Mouse (Mus musculus): Measurements from ENCODE around the gene Rad51b.

The Rad51b gene

GRCm38 (mm10) chr12:79530275-79530902 lies 233.3 kb downstream of the Rad51b start:
- no peak for DNase-seq (ENCODE audit: low read depth)

DNA sequence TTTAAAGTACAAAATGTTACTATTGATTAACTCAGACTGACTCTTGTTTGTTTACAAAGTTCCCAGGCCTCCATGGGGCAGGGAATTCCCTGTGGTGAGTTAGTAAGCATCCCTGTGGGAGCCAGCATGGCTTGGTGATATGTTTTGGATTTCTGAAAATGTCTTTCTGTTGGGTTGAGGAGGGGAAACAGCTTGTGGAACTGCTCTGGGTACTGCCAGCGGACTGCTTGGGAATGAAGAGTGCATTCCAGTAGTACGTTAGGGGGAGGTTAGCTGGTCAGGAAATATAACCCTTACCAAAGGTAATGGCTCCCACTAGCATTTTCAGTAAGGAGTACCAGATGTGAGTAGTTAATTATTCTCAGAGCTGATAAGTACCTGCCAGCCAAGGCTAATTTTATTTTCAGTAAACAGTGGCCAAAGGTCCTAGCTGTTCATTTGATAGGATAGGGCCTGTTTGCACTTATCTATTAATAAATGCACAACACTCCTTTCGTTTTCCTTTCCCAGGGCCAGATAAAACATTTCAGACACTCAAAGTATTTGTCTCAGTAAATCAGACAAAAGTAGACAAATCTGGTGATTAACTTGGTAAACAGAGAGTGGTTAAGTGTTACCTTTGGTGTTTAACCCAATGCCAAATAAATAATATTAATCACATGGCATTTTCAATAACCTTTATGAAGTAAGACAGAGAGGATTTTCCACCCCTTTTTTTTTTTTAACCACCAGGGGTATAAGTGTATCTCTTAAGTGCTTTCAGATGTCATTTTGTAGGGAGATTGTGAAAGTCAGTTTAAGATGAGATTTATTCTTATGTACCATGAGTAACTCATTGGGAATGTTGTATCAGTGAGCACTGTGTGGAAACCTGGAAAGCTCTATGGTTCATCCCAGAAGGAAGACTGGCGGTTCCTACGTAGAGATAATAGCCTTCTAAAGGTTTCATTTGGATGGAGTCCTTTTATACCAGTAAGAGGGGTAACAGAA lies 235.0 kb downstream of the Rad51b start:
- DNase-seq (ENCODE audit: low read depth): no peak

GRCm38 (mm10) chr12:79534778-79535177 lies 237.7 kb downstream of the Rad51b start:
- no peak for DNase-seq (ENCODE audit: low read depth)

DNA sequence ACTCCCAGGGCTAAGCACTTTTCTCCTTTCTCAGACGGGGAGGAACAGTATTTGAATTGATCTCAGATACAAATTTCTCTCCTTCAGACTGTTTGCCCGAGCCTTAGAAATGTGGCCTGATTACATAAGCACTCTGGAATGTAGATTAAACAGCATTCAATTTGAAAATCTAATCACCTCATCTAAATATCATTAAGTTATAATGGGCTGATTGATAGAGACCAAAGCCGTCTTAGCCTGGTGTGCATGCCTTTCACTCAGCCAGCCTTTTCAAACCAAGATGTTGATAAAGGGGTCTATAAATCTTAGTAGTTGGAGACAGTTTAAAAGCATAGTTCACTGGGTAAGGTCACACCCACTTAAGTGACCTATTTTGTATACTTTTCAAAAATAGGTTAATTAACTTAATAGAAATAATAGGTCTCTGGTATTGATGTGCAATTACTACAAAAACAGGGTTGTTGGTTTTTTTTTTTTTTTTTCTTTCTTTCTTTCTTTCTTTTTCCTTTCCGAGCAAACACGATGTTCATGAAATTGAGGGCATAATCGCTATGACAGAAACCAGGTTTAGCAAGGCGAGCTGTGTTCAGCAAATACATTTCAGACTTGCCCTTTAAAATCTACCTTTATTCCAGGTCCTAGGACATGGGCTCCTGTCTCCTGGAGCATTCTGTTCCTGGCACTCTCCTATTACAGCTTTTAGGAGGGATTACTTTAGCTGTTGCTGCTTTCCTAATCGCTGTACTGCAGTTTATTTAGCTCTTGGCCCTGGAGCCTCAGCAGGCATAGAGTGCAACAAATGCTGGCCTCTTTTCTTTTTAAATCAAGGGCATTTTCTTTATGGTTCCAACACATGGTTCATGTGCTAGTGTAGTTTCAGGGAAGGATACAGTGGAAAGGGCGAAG lies 238.7 kb downstream of the Rad51b start:
- no peak for DNase-seq (ENCODE audit: low read depth)

DNA sequence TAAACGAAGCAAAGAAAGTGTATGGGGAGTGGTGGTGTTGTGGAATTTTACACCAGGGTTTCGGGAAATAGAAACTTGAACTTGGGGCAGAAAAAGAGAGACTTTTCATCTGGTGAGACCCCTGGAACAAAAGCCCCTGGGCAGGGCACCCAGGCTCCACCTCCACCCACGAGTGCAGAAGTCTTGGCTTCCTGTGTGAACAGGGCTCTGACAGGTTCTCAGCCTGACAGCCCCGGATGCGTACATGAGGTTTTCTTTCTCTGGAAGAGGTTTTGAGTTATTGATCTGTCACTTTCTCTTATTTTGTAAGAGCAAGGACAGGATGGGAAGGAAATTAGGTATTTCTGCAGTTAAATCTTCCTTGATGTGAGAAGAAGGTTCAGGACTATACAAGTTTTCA lies 243.1 kb downstream of the Rad51b start:
- DNase-seq (ENCODE audit: low read depth): peak; percentile 8

DNA sequence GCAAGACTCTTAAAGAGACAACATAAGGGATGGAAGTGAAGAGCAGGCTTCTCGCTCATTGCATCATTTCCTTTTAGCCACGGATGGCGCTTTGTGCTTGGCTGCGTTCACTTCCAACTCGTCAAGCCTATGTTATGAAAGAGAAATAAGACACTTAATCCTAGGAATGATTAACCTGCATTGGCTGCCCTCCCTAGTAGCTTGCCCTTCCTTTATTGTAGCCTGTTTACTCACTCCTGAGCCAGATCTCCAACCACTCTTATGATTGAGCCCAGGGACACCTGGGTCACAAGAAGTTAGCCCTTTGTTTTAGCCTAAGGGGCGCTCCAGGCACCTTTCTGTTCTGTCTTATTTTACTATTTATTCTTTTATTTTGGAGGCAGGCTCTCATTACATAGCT lies 244.5 kb downstream of the Rad51b start:
- DNase-seq (ENCODE audit: low read depth): no peak

DNA sequence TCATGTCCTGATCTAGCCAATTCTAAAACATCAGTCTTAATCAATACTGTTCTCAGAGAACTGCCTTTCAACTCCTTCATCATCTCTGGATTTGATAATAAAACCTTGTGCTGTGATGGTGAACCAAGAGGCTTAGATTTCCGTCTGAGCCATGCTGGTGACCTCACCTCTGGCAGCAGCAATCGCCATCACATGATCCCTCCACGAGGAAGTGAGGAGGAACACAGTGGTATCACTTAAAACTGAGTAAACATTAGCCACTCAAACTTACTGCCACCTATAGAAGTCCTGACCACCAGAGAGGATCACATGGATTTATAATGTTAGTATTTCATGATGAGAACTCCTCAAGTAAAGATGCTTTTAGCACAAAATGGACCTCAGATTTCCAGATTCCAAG lies 248.0 kb downstream of the Rad51b start:
- DNase-seq (ENCODE audit: low read depth): no peak

DNA sequence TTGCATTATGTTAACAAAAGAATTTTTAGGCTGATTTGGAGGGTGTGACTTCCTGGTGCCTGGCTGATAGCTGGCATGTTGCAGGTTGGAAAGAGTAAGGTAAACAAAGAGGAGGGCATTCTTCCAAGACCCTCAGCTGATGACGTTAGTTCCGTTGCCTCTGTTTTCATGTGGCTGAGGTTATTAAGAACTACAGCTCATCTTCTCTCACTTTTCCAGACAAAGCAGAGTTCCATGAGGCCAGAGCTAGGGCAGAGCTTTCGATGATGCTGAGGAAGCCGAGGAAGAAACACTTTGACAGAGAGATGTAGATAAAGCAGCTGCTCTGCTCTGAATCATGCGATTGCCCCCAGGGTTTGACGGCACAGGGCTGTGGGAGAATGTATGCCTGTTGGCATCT lies 250.5 kb downstream of the Rad51b start:
- DNase-seq (ENCODE audit: low read depth): no peak

GRCm38 (mm10) chr12:79548607-79549330 lies 251.7 kb downstream of the Rad51b start:
- DNase-seq (ENCODE audit: low read depth): no peak

DNA sequence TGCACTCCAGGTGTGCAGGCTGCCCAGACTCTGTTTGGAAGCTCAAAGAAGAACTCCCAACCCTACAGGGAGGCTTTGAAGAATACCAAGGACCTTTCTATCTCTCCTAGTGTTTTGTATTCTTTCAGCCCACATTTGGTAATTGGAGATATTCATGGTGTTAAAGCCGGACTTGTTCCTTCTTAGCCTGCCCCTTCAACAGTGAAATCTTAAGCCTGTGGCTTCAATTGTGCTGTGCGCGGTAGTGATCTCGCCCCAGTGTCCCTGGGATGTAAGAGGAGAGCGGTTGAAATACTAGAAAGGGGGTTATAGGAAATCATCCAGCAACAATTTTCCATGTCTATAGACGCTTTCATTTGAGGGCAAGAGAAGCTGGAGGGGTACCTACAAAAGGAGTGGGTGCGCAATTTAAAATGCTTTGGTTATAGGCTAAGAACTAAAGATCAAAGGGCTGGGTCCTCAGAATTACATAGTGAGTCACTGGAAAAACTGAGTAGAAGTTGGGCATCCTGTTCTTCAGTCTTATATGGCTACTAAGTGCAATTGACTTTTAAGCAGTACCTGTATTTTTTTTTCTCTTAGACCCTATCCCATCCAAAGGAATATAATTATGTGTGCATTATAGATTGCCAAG lies 253.1 kb downstream of the Rad51b start:
- DNase-seq (ENCODE audit: low read depth): peak; percentile 11

DNA sequence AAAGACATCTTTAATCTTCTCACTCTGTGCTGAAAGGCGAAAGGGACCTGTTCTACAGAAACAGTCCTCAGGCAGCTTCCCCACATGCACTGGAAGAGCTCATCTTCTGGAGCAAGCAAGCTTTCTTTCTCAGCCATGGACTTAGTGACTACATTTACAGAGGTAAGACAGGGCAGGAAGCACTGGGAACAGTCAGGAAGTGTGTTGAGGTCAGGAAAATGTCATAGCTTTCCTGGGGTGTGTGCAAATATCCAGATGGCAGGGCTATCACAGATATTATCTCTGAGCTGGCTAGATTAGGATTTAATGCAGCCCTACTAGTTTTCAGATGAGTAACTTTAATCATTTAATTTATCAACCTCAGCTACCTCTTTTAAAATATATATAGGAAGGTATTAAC lies 254.2 kb downstream of the Rad51b start:
- no peak for DNase-seq (ENCODE audit: low read depth)

DNA sequence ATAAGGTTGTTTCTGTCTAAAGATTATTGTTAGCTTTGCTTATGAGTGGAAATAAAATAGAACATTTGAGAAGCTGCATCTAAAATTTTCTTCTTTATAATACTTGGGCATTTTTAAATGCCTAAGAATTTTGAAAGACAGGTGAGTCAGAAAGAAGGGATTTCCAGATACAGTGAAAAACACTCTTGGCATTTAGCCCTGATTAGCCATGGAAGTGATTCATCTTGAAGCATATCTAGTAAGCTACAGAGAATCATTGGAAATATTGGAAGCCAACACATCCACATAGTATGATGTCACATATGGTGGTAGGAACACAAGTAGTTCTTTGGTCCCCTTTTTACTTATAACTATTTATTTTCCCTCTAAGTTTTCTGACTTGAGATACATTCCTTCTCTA lies 256.0 kb downstream of the Rad51b start:
- DNase-seq (ENCODE audit: low read depth): no peak

DNA sequence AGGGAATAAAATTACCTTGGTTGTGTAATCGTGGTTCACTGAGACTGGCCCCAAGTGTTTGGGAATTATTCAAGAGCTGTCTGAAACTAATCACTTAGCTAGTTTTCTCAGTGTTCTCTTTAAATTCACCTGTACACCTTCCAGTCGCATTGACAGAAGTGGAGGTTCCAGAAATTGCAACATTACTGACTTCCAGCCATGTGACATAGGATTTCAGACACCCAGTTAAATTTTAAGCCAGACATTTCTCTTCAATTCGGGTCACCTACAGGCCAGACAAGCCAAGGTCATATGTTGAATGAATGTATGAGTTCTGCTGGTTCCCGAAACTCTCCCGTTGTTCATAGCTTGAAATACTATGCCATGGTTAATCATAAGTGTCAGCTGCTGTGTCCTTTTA lies 260.8 kb downstream of the Rad51b start:
- no peak for DNase-seq (ENCODE audit: low read depth)

GRCm38 (mm10) chr12:79558711-79559110 lies 261.6 kb downstream of the Rad51b start:
- no peak for DNase-seq (ENCODE audit: low read depth)

DNA sequence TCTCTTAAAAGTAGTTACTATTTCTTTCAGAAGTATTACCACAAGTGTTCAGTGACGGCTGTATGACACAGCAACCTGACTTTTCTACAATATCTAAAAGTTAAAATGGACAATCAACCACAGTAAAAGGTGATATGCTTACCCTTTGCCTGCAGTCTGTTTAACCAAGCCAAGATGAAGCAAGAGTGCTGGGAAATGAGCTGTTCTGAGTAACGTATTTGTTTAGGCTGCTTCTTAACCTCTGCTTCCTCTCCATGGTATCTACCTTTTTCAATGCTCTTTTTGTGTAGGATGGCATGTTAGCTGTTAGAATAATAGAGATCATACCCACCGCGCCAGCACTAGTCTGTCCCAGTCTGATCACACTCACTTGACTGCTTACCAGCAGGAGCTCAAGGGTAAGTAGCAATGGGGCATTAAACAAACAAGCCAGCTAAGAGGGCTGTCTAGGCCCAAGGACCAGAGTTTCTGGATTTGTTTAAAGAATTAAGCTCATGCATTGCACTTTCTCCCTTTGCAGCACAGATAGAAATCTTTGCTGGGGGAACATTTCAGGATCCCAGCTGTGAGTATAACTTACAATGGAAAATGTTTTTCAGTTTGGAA lies 262.4 kb downstream of the Rad51b start:
- DNase-seq (ENCODE audit: low read depth): no peak

DNA sequence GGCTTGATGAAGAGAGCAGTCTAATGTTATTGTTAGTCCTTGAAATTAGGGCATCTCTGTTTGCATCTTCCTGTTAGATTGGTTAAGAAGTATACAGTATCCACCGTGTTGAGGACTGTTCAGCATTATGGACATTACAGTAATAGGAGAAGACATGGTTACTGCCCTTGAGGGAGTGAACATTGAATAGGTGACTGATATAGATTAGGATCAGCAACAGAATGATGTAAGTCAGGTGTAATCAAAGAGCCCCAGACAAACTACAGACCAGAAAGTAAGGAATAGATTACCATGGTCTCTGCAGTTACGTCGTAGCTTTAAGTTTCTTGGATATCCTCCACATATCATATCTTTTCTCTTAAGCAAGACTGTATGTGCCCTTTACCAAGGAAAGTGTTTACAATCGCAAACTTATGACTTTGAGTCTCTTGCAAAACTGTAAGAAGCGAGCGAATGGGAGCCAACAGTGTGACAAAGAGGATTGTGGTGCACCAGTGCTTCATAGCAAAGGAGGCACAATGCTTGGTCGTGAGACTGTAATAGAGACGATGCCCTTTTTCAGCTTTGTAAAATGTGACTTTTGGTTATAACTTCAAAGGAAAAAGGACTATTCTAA lies 263.1 kb downstream of the Rad51b start:
- no peak for DNase-seq (ENCODE audit: low read depth)

DNA sequence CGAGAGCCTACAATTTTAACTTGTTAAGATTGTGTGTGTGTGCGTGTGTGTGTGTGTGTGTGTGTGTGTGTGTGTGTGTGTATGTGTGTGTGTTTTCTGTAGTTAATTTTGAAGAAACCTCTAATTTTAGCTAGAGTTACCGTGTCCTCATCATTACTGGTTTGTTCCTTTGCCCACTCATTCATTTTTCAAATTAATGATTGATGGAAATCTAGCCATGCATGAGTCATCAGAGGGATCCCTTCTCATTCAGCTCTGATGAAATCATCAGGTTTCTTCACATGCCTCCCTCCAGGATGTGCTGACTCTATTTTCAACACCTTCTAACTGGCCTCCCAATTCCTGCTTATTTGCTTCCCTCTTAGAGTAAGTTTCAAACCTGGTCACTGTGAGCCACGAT lies 263.8 kb downstream of the Rad51b start:
- DNase-seq (ENCODE audit: low read depth): no peak

DNA sequence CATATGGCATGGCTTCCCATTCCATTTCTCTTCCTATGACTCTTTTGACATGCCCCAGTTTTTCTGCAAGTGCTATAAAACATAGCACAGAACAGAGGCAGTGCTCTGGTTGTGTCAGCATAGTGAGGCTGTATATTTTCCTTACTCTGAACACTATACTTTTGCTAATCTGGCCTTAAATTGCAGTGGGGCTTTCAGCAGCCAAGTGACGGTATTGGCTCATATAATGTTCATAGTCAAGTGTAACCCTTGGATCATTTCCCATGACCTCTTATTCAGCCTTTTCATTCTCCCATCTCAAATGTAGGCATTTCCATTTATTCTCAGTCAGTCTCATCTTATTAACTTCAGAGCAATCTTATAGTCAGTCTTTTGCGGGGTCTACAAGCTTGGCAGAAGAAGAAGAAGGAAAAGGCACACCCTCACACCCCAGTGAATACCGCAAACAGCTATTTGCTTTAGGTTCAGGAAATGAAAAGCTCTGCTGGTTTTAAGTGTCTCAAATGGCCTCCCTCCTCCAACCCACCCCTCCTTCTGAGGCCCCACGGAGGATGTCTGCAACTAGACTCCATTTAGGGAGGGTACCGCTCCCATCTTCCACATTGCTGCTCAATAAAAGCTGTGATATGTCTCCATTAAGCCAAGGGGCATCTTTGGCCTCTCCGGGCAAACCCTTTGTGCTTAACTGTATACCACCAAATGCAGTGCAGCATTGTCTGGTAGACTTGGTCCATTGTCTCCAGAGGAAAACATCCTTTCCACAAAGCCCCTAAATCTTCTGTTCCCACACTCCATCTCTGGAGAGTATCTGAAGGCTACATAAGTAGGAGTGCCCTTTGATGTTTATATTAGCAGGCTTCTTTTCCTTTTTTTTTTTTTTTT lies 277.3 kb downstream of the Rad51b start:
- no peak for DNase-seq (ENCODE audit: low read depth)

GRCm38 (mm10) chr12:79575041-79575541 lies 278.0 kb downstream of the Rad51b start:
- DNase-seq (ENCODE audit: low read depth): no peak
